Mouse (Mus musculus) ES-E14 (cell line): ENCODE data around the gene Tfcp2l1.

Source experiments
- CHD2 ChIP-seq: IDR thresholded peaks from 2 replicates; pipeline ENCODE4 v1.6.1; 2014; ENCODE audit warnings: mild to moderate bottlenecking, low read depth, low read length, inconsistent platforms
- MAFK ChIP-seq: IDR thresholded peaks from 2 replicates; pipeline ENCODE4 v1.6.1; 2014; ENCODE audit warnings: mild to moderate bottlenecking, low read depth, low read length, inconsistent platforms; ENCODE audit not compliant: insufficient read depth
- ZC3H11A ChIP-seq: IDR thresholded peaks from 2 replicates; pipeline ENCODE4 v1.6.1; 2012; ENCODE audit warnings: low read depth, mild to moderate bottlenecking, inconsistent platforms, low read length, borderline replicate concordance
- ZNF384 ChIP-seq: IDR thresholded peaks from 2 replicates; pipeline ENCODE4 v1.6.1; 2012; ENCODE audit warnings: low read depth, low read length, inconsistent platforms

GRCm38 (mm10) chr1:118622857-118623256, 4.9 kb upstream of the Tfcp2l1 start:
- TF ChIP-seq ZC3H11A = no peak
- no peak for TF ChIP-seq ZNF384
- no peak for TF ChIP-seq CHD2
- TF ChIP-seq MAFK = no peak
